Mouse (Mus musculus) thymus, postnatal 10 days (tissue): ENCODE results near the gene Zmiz1.

Experiments used
- DNase-seq, 2 experiments: peaks; one replicate each; pipeline ENCODE4 v3.0.0; 2021; ENCODE audit warnings: low spot score in 2 of 2

The Zmiz1 gene

GRCm38 (mm10) chr14:25693271-25693887 lies 234.4 kb downstream of the Zmiz1 start:
- no peak for DNase-seq

- DNase-seq: peak; percentile 94 to 100
These were observed 235.0 kb downstream of the Zmiz1 start, which contains the start of gene Ppif for GRCm38 (mm10) chr14:25693888-25694568. TSS of gene Ppif (plus strand) at chr14:25694154.

GRCm38 (mm10) chr14:25694569-25694897 lies 235.5 kb downstream of the Zmiz1 start:
- no peak for DNase-seq

DNA sequence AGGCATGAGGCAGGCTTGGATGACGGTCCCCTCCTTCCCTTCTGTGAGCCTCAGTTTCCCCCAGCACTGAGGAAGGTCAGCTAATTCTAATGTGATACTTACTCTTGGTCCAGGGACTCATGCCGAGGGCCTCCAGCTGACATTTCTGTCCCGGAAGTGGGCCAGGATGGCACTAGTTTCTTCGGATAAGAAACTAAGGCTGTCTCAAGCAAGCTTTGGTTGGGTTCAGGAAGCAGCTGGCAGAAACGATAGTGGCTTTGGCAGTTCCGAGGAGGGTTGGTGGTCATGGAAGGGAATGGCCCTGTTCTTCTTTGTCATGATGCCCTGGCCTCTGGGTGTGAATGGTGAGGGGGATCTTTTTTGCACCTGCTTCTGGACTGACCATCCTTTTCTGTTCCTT lies 236.1 kb downstream of the Zmiz1 start:
- DNase-seq: no peak

DNA sequence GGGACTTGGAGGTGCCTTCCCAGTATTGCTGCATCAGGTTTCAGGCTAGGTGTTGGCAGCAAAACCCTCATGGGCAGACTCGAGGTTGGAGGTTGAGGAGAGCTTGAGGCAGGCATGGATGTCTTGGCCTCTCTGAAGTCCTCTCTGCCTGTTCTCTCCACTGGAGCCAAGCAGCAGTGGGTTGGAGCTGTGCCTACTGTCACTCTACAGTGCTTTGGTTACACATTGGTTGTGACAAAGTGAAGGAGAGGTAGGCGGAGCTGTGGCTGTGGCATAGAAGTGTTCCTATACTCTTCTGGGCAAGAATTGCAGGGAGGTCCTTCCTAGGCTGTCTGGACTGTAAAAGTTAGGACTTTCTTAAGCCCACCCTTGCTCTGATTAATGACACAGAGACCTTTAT lies 237.4 kb downstream of the Zmiz1 start:
- no peak for DNase-seq

GRCm38 (mm10) chr14:25701986-25702385 lies 243.0 kb downstream of the Zmiz1 start:
- peak in 1 of 2 experiments; percentile 49 for DNase-seq

GRCm38 (mm10) chr14:25707691-25708181 lies 248.8 kb downstream of the Zmiz1 start:
- peak; percentile 48 to 61 for DNase-seq

DNA sequence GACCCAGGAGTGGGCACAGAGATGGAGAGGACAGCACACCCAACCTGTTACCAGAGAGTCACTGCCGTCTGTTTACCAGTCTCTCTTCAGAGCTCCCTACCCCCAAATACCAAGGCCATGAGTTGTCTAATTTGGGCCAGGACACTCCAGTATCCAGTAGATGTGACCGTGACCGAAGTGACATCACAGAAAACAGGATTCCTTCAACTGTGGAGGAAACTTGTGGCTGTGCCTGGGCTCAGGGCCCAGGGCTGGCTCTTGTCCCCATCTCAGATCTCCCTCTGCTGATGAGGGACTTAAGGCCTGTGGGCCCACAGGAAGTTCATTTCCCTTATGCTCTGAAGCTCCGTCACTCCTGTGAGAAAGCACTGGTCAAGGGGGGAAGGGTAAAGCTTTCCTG lies 249.5 kb downstream of the Zmiz1 start:
- no peak for DNase-seq

DNA sequence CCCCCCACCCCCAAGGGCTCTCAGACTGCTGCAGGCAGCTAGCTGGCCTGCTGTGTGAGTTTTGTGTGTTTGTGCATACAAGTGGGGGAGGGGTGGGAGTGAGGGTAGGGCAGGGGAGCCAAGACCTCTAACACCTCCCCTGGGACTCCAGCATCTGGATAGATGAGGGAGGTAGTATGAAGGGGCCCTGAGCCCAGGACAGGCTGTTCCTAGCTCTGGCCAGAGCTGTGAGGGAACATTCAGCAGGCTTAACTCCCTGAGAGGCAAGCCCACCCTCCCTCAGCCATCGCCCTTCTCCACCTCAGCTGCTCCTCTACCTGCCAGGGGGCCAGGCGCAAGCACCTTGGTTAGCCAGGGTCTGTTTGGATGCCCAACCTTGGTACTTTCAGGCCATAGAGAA lies 249.9 kb downstream of the Zmiz1 start:
- DNase-seq: no peak

- DNase-seq: no peak
These were observed 251.1 kb downstream of the Zmiz1 start for GRCm38 (mm10) chr14:25710073-25710472.

DNA sequence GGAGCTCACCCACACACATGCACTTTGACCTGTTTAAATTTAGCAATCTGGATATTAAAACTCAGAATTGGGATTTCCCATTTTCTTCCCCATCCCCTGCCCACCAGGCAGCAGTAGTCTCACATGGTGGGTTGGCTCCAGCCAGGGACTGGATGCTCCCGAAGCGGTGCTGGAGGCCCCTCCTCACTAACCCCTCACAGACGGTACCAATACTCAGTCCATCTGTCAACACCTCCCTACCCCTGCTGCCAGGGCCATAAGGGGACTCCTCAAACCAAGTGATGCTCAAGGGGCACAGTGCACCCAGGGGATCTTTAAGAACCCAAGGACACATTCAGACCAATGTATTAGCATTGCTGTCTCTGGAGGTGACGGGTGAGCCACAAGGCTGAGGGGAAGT lies 251.7 kb downstream of the Zmiz1 start:
- no peak for DNase-seq

DNA sequence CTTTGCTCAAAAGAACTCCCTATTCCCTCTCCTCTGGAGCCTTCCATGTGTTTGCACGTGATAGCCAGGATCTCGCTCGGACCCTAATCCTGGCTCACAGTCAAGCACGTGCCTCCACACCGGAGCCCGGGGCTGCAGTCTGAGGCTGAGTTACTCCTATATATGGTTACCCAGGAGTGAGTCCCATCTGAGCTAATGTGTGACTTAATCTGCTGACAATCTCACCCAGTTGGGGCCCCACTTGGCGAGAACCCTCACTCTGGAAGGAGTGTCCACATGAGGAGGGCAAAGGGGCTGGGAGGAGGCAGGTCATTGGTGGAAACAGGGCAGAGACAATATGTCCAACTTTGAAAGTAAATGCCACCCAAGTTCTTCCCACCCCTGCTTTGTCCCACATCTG lies 252.2 kb downstream of the Zmiz1 start:
- no peak for DNase-seq

GRCm38 (mm10) chr14:25711602-25712001 lies 252.6 kb downstream of the Zmiz1 start:
- DNase-seq: no peak

- DNase-seq: no peak
These were observed 254.5 kb downstream of the Zmiz1 start for GRCm38 (mm10) chr14:25713443-25713842.
